Mouse (Mus musculus): ENCODE results near the gene Selenon. TPM values are rescaled to one million over a fixed set of nuclear protein-coding genes. Genes with fewer than 3 reads are reported as not detected.
"Not testable (repeated sequence)": the region's sequence is repeated elsewhere in the genome, so short reads cannot be mapped to it uniquely, and the experiment has no call there.

Selenon gene
- polyA plus RNA-seq, 1 experiment from 2014 or later = 45.3 TPM

- no peak for TF ChIP-seq CTCF (IDR thresholded peaks at IDR 0.05)
- in situ Hi-C loops (cut with MboI; ENCODE audit: low pct_unique_long_range_greater_than_20kb) = no loop called here
- ATAC-seq = no peak
- DNase-seq (ENCODE audit: low read depth, low spot score) = no peak
- no peaks in the 10 kb centered on the region for H3K27me3 ChIP-seq
- ChIA-PET POLR2A (no interaction called here), CTCF (interaction anchor here (0.8 to 2.4 kb wide), 2 partner anchors 15 to 34 kb away, joined by 3 to 7 read pairs; no protein-coding TSS in a partner anchor)
These were observed 40.2 kb downstream of the Selenon start for GRCm38 (mm10) chr4:134511730-134512129.

- no peaks in the 10 kb centered on the region for H3K27me3 ChIP-seq
- TF ChIP-seq CTCF (IDR thresholded peaks at IDR 0.05) = no peak
- ChIA-PET POLR2A (no interaction called here), CTCF (interaction anchor here (0.8 to 2.4 kb wide), 2 partner anchors 16 to 33 kb away, joined by 3 to 7 read pairs; no protein-coding TSS in a partner anchor)
- ATAC-seq = peak; percentile 54
- in situ Hi-C loops (cut with MboI; ENCODE audit: low pct_unique_long_range_greater_than_20kb) = no loop called here
- no peak for DNase-seq (ENCODE audit: low read depth, low spot score)
These were observed 41.0 kb downstream of the Selenon start, which contains the start of gene Aunip for GRCm38 (mm10) chr4:134510845-134511411. Gene Aunip, plus strand, starts transcription at chr4:134510999.

GRCm38 (mm10) chr4:134510396-134510795 is 41.6 kb downstream of the Selenon start:
- no peak for ATAC-seq
- no peak for TF ChIP-seq CTCF (IDR thresholded peaks at IDR 0.05)
- in situ Hi-C loops (cut with MboI; ENCODE audit: low pct_unique_long_range_greater_than_20kb) = no loop called here
- H3K27me3 ChIP-seq = no peaks in the 10 kb centered on the region
- ChIA-PET CTCF (interaction anchor here (2.4 kb wide), 1 partner anchor 33 kb away, joined by 7 read pairs; no protein-coding TSS in a partner anchor), POLR2A (no interaction called here)
- DNase-seq (ENCODE audit: low read depth, low spot score) = no peak

GRCm38 (mm10) chr4:134506713-134507112 is 45.3 kb downstream of the Selenon start:
- CTCF ChIA-PET = no interaction called here
- in situ Hi-C loops (cut with MboI; ENCODE audit: low pct_unique_long_range_greater_than_20kb) = no loop called here
- DNase-seq (ENCODE audit: low read depth, low spot score) (no peak), ATAC-seq (no peak)
- no peak for TF ChIP-seq CTCF (IDR thresholded peaks at IDR 0.05)
- POLR2A ChIA-PET = no interaction called here
- H3K27me3 ChIP-seq = no peaks in the 10 kb centered on the region

GRCm38 (mm10) chr4:134505966-134506594 is 45.9 kb downstream of the Selenon start:
- TF ChIP-seq CTCF (IDR thresholded peaks at IDR 0.05) = no peak
- in situ Hi-C loops (cut with MboI; ENCODE audit: low pct_unique_long_range_greater_than_20kb) = no loop called here
- CTCF ChIA-PET = no interaction called here
- no peaks in the 10 kb centered on the region for H3K27me3 ChIP-seq
- DNase-seq (ENCODE audit: low read depth, low spot score) (no peak), ATAC-seq (no peak)
- POLR2A ChIA-PET = no interaction called here

GRCm38 (mm10) chr4:134505303-134505789 is 46.6 kb downstream of the Selenon start:
- no peak for TF ChIP-seq CTCF (IDR thresholded peaks at IDR 0.05)
- POLR2A ChIA-PET = no interaction called here
- in situ Hi-C loops (cut with MboI; ENCODE audit: low pct_unique_long_range_greater_than_20kb) = no loop called here
- CTCF ChIA-PET = no interaction called here
- ATAC-seq (no peak), DNase-seq (ENCODE audit: low read depth, low spot score) (no peak)
- H3K27me3 ChIP-seq = no peaks in the 10 kb centered on the region

- ATAC-seq (no peak), DNase-seq (ENCODE audit: low read depth, low spot score) (no peak)
- ChIA-PET POLR2A (no interaction called here), CTCF (no interaction called here)
- no peak for TF ChIP-seq CTCF (IDR thresholded peaks at IDR 0.05)
- no peaks in the 10 kb centered on the region for H3K27me3 ChIP-seq
- in situ Hi-C loops (cut with MboI; ENCODE audit: low pct_unique_long_range_greater_than_20kb) = no loop called here
These were observed 48.1 kb downstream of the Selenon start for GRCm38 (mm10) chr4:134503686-134504357.

GRCm38 (mm10) chr4:134501095-134501494 is 50.9 kb downstream of the Selenon start:
- ChIA-PET POLR2A (no interaction called here), CTCF (no interaction called here)
- ATAC-seq (no peak), DNase-seq (ENCODE audit: low read depth, low spot score) (no peak)
- TF ChIP-seq CTCF (IDR thresholded peaks at IDR 0.05) = no peak
- no peaks in the 10 kb centered on the region for H3K27me3 ChIP-seq
- in situ Hi-C loops (cut with MboI; ENCODE audit: low pct_unique_long_range_greater_than_20kb) = no loop called here

- POLR2A ChIA-PET; CTCF ChIA-PET; in situ Hi-C loops (cut with MboI; ENCODE audit: low pct_unique_long_range_greater_than_20kb); DNase-seq (ENCODE audit: low read depth, low spot score); ATAC-seq; H3K27me3 ChIP-seq: not testable (repeated sequence)
These were observed 53.0 kb downstream of the Selenon start for GRCm38 (mm10) chr4:134498983-134499382.

GRCm38 (mm10) chr4:134497986-134498731 is 53.8 kb downstream of the Selenon start:
- in situ Hi-C loops (cut with MboI; ENCODE audit: low pct_unique_long_range_greater_than_20kb) = no loop called here
- ChIA-PET POLR2A (no interaction called here), CTCF (no interaction called here)
- DNase-seq (ENCODE audit: low read depth, low spot score) (no peak), ATAC-seq (no peak)
- TF ChIP-seq CTCF (IDR thresholded peaks at IDR 0.05) = no peak
- H3K27me3 ChIP-seq = no peaks in the 10 kb centered on the region

All from Patski (cell line).